Mouse (Mus musculus): ENCODE data around the gene Cobl.

The Cobl gene

GRCm38 (mm10) chr11:12443614-12444013 is 21.1 kb downstream of the Cobl start:
- no peak for DNase-seq

DNA sequence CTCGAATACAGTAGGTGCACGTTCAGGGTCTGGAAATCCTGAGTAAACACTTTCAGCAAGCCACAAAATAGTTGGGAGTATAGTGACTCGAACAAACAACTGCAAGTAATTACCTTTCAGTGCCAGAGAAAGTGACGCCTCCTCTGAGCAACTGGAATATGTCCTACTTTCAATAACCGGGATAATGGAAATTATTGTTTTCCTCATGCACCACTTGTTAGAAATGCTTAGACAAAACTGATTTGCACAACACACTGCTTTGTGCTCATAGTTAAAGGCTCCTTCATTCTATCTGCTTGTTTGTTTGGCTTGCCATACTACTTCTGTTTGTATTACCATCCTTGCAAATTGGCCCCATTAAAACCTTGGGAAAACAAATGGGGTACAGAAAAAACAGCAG is 21.6 kb downstream of the Cobl start:
- no peak for DNase-seq

DNA sequence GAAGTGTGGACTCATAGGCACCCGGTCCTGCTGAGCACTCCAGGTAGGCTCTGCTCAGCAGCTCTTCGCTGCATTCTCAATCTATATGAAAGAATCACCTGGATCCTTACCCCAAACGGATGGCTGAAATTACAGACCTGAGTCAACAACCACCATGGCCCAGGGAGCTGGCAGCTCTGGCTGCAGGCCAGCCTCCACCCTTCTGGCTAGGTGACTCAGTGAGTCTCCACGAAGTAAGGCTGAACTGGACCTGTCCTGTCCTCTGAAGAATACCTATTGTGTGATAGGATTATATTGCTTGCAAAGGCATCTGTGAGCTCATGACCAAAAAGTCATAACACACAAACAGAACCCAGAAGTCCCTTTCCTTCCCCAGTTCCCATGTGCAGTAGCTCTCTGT is 22.5 kb downstream of the Cobl start:
- no peak for DNase-seq

DNA sequence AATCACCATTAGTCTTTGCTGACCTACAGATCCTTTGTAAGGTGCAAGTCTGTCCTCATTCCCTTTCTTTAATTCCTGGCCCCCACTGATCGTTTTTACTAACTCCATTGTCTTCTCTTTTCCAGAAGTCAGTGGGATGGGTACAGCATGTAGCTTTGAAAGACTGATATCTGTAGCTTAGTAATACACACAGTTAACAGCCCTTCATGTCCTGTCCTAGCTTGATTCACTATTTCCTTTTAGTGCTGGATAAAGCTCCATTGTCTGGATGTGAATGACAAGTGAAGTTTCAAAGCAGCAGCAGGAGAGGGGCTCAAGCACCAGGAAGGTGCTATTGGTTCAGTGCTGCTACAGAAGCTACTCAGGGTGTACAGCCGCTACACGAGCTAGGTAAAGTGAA is 28.9 kb downstream of the Cobl start:
- no peak for DNase-seq

- no peak for DNase-seq
These were observed 29.7 kb downstream of the Cobl start for GRCm38 (mm10) chr11:12435018-12435417.

DNA sequence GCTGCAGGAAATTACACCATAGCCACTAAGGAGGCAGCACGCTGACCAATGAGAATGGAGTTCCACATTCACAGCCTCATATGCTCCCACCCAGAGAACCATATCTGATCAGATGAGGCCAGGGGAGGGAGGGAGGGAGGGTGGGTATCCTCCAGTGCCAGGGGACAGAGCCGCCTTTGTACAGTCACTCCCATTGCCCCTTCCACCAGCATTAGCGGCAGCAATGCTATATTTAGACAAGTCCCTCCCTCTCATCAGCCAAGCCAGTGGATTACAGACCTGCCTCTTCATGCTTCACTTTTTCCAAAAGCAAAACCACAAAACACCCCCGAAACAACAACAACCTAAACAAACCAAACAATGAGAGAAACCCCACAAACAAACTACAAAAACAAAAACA is 30.2 kb downstream of the Cobl start:
- DNase-seq, result no peak

- no peak for DNase-seq
These were observed 32.8 kb downstream of the Cobl start for GRCm38 (mm10) chr11:12431911-12432310.

DNA sequence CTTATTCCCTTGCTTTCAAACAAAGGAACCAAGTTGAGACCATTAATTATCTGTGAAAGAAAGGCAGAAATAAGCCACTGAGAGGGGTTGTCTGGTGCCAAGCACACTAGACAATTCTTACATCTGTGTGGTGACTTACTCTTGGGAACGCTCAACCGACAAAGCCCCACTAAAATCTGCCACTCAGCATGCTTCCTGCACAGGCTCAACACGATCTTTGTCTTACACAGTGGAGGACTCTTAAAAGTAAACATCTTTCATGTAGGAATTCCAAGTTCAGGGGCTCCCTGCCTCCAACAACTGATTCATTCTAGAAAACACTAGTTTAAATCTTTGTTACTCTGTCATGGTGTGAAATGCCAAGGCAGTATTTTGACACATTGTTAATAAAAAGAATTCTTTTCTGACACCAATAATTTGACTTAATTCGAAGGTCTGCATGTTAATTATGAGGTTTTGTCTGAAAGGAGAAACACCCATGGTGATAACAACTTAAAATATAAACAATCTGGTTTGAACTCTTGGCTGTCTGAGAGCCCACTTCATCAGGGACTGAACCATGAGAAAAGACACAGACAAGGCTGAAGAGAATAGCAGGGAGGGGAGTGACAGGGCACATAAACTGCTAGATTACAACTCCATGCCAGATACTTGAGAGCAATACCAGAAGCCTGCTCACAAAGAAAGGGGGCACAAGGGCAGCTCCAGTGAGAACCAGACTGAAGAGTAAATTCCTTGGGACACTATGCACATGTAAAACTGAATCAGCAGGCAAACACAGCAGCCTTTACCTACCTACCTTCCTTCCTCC is 34.3 kb downstream of the Cobl start:
- DNase-seq, result no peak

GRCm38 (mm10) chr11:12426746-12427145 is 38.0 kb downstream of the Cobl start:
- no peak for DNase-seq

GRCm38 (mm10) chr11:12424205-12424604 is 40.6 kb downstream of the Cobl start:
- no peak for DNase-seq

DNA sequence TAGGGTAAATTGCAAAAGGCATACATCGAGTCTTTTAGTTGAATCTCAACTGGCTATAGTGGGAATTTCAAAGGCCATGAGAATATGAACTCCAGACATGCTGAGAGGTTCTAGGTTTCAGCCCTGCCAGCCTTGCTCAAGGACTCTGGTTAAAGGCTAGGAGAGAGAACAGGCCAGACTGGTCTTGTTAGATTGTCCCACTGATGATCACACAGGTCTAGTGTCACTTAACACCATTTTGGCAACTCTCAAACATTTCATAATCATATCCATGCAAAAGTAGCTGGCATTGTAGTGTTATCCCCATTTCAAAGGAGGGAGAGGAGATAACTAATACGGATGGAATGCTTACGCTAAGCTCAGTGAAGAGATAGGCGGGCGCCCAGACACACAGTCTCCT is 43.6 kb downstream of the Cobl start:
- DNase-seq, result no peak

DNA sequence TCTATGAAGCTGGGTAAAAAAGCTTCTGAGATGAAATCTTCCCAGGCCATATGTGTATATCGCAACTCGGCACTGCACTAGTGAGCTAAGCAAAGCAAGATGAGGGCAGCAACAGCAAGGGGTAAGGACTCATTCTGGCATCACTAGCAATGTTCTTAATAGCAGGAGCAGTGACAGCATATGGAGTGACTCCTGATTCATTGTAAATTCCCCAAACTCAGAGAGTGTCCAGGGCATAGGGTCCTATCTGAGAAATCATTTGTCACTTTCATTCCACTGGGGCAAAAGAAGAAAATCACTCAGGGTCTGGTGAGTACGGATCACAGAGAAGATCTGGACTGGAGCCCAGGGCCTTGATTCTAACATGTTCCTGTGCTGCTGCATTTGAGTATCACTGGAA is 44.6 kb downstream of the Cobl start:
- no peak for DNase-seq

- no peak for DNase-seq
These were observed 47.9 kb downstream of the Cobl start for GRCm38 (mm10) chr11:12416899-12417298.

DNA sequence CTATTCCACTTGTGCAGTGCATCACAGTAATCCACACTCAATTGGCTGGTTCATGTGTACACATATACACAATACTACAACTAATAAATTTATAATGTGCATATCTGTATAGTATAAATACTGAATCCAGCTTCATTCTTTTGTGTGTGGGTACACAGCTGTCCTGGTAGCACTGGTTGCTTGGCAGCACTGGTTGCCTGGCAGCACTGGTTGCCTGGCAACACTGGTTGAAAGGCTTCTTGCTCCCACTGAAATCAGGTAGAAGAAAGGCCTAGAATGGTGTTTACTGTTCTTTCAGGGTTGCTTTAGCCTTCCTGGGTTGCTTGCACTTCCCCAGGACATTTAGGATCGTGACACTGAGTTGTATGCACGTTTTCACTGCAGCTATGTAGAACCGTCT is 49.4 kb downstream of the Cobl start:
- no peak for DNase-seq

DNA sequence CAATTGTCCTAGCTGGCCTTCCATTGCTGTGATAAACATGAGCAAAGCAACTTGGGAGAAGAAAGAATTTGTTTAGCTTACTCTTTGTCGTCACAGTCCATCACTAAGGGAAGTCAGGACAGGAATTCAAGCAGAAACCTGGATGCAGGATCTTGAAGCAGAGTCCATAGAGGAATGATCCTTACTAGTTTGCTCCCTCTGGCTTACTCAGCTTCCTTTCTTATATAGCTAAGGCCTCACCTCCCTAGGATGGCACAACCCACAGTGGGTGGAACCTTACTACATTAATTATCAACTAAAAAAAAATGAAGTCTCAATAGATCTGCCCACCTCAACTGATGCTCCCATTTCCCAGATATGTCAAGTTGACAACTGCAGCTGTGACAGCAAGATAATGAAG is 52.8 kb downstream of the Cobl start:
- no peak for DNase-seq

GRCm38 (mm10) chr11:12411075-12411807 is 53.5 kb downstream of the Cobl start:
- DNase-seq, result no peak

GRCm38 (mm10) chr11:12409463-12409862 is 55.3 kb downstream of the Cobl start:
- DNase-seq, result no peak

DNA sequence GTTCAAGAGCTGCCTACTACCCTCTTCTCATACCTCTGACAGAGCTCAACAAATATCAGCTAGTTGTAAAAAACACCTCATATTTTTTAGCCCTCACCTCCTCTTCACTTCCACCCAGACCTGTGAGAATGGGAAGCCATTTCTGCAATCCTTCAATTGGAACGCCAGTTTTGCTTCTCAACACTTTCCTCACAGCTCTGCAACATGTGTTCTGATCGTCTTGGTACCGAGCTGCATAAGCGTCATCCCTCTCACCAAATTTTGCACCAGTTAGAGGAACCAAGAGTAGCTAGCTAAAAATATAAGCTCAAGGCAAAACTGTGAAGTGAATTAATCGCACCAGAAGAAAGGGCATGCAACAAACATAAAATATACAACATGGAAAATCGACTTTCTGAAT is 56.9 kb downstream of the Cobl start:
- DNase-seq, result no peak

DNA sequence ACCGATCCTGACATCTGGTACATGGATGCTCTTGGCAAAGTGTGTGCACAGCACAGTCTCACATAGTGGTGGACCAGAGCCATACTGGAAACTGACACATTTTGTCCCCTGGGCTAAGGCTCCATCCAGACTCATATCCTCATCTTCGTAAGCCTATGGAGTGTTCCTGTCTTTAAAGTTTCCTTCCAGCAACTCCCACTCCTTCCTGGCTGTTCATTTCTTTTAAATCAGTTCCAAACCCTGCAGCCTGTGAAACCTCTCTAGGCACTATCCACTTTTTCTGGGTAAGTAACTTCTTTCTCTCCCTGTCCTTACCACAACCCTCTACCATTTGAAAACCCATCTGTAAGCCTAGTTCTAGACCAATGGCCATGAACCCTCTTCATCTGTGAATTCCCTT is 64.9 kb downstream of the Cobl start:
- DNase-seq, result no peak

- DNase-seq, result no peak
These were observed 68.6 kb downstream of the Cobl start for GRCm38 (mm10) chr11:12396196-12396595.

DNA sequence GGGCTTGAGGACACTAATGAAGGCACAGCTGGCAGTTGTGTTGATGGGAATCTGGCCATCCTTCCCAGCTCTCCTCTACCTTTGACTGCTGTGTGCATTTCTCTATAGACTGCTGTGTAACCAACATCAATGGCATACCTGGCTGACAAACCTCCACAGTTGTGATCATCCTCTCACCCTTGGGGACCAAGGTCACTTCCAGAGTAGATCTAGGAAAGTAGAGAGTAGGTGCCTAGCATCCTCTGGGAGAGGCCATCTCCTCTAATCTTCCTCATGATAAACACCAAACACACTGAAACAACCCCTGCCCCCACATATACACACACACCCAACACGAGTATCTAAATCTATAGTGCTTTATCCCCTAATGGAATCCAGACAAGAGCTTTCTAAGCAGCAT is 70.1 kb downstream of the Cobl start:
- no peak for DNase-seq

DNA sequence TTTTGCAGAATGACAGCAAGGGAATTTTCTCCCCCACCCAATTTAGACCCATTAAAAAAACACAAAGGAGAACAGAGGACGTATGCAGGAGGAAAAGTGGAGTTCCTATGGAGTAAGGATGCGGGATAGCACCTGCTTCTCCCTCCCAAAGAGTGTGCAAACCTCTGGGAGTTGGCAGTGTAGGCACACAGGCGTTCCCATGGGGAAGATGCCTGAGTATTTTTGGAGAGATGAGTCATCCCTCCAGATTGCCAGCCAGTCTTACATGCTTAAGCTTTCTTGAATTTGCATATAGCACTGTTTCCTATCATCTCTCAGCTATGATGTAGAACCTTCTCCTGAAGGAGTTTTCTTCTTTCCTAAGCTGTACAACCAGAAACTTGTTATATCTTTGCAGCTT is 70.6 kb downstream of the Cobl start:
- no peak for DNase-seq

DNA sequence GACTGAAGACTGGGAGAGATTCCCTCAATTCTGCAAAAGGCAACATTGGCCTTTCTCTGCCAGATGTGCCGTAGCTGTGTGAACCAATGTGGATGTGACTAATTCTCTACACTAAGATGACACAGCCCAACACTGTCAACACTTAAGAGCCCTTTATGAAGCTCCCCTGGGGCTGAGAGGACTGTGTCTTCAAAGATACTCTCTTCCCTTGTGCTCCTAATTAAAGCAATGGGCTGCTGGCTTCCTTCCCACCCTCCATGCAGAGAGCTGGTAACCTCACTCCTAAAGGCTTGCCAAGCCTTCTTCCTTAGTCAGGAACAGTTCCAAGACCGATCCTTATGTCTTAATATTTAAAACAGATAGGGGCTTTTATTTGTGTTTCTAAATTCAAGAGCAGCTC is 79.9 kb downstream of the Cobl start:
- peak; percentile 6 for DNase-seq

DNA sequence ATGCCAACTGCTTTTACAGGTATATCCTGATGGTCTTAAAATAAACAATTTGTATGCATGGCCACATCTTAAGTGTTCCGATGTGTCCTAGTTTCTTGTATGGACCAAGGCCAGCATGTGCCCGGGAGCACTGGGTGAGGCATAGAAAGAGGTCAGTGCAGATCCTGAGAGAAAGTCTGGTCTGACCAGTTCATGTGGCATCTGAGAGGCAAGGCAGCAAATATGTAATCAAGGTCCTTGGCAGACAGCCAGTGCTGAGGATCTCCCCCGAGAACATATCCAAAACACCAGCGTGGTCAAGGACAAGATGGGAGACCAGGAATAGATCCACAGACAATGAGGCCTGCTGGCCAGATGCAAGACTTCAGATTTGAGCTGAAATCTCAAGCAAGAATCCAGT is 81.8 kb downstream of the Cobl start:
- DNase-seq, result no peak

DNA sequence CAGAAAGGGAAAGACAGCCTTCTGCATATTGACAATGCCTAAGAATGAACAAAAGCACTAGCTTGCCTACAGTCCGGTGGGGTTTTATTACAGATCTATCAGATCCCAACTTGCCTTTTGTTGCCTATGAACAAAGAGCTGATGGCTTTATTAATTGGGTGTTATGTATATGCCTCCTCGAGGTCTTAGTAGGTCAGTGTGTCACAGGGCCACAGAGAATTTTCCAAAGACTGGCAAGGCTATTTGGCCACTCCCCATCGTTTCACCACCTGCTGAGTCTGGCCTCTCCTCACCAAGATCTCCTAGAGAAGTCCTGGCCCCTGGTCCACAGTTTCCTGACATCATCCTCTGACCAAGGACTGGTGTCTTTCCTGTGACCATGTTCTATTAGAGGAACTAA is 83.7 kb downstream of the Cobl start:
- no peak for DNase-seq
